Mouse (Mus musculus) neural tube, embryonic 13.5 days (tissue): ENCODE measurements around the gene Slc25a43. TPM values are rescaled to one million over a fixed set of nuclear protein-coding genes. Genes with fewer than 3 reads are reported as not detected.

Experiments
- ATAC-seq: fragments of 200-750 bp; cut with Nextera tagmentation; 2 replicates; pipeline ENCODE4 v1.8.0; 2017; ENCODE audit warnings: low read depth, mild to moderate bottlenecking, moderate TSS enrichment, moderate library complexity
- H3K27ac ChIP-seq: fragments of 300-500 bp; sonication (generic); replicated peaks from 2 replicates; pipeline ENCODE4 v1.5.1; 2015; ENCODE audit warnings: moderate library complexity, mild to moderate bottlenecking, inconsistent platforms
- H3K27me3 ChIP-seq: fragments of 300-500 bp; sonication (generic); 2 replicates; pipeline ENCODE4 v1.6.1; 2015; ENCODE audit warnings: mild to moderate bottlenecking, inconsistent platforms
- H3K36me3 ChIP-seq: fragments of 300-500 bp; sonication (generic); 2 replicates; pipeline ENCODE4 v1.6.1; 2015; ENCODE audit warnings: mild to moderate bottlenecking, inconsistent platforms
- H3K4me1 ChIP-seq: fragments of 300-500 bp; sonication (generic); replicated peaks from 2 replicates; pipeline ENCODE4 v1.6.1; 2015; ENCODE audit warnings: inconsistent platforms
- H3K4me2 ChIP-seq: fragments of 300-500 bp; sonication (generic); 2 replicates; pipeline ENCODE4 v1.6.1; 2015; ENCODE audit warnings: inconsistent platforms, mild to moderate bottlenecking, moderate library complexity
- H3K4me3 ChIP-seq: fragments of 300-500 bp; sonication (generic); 2 replicates; pipeline ENCODE4 v1.5.1; 2015; ENCODE audit warnings: mild to moderate bottlenecking, inconsistent platforms
- H3K9ac ChIP-seq: fragments of 300-500 bp; sonication (generic); 2 replicates; pipeline ENCODE4 v1.6.1; 2015; ENCODE audit warnings: moderate library complexity, mild to moderate bottlenecking, inconsistent platforms
- H3K9me3 ChIP-seq: fragments of 300-500 bp; sonication (generic); 2 replicates; pipeline ENCODE4 v1.6.1; 2016; ENCODE audit warnings: inconsistent platforms
- WGBS: fragments of 180-500 bp; shearing (Covaris S2); methylation state at CpG from one replicate; pipeline ENCODE4 v1.1.7; 2015; 5-methylcytosine and 5-hydroxymethylcytosine counted together
- polyA plus RNA-seq: library from polyadenylated mRNA; unstranded; fragments of >200 nt; fragmentation: Nextera tagmentation; extraction: Ambion mirVana; gene quantifications from 2 replicates; pipeline ENCODE4 v1.2.1, GENCODE M21; 2015

Slc25a43 gene
- polyA plus RNA-seq = 0.70 and 0.85 TPM in 2 replicates

GRCm38 (mm10) chrX:36743503-36744101 lies at the start of gene Slc25a43:
Gene Slc25a43 (plus strand): TSS chrX:36743659.
- WGBS = 20% methylated on average over 36 of the region's 36 CpGs
- Histone ChIP-seq H3K4me1 (peaks cover 8% of the 10 kb centered on the region; the same call in 1 of the 2 replicates), H3K9me3 (no peaks in the 10 kb centered on the region), H3K36me3 (no peaks in the 10 kb centered on the region), H3K27me3 (no peaks in the 10 kb centered on the region), H3K9ac (peak within 1 kb of the TSS; percentile 71), H3K4me2 (peak within 1 kb of the TSS; percentile 69), H3K27ac (no peak within 1 kb of the TSS), H3K4me3 (peak within 1 kb of the TSS; percentile 39)
- ATAC-seq = peak; percentile 61; the same call in 1 of the 2 replicates

- WGBS = 91% methylated on average over 13 of the region's 13 CpGs
- ATAC-seq = no peak
- Histone ChIP-seq H3K9ac (no peak overlapping the region), H3K9me3 (no peaks in the 10 kb centered on the region), H3K4me3 (no peak overlapping the region), H3K27ac (no peak overlapping the region), H3K4me2 (no peak overlapping the region), H3K27me3 (no peaks in the 10 kb centered on the region), H3K4me1 (peaks cover 8% of the 10 kb centered on the region; the same call in 1 of the 2 replicates), H3K36me3 (no peaks in the 10 kb centered on the region)
These were observed 3.1 kb upstream of the Slc25a43 start for GRCm38 (mm10) chrX:36740124-36740951.

- no peak for ATAC-seq
- no peaks in the 10 kb centered on the region for H3K9me3 ChIP-seq
- 38% methylated on average over 6 of the region's 6 CpGs for WGBS
- H3K27ac ChIP-seq = no peak overlapping the region
- H3K36me3 ChIP-seq = no peaks in the 10 kb centered on the region
- H3K4me2 ChIP-seq = no peak overlapping the region
- H3K4me3 ChIP-seq = no peak overlapping the region
- no peak overlapping the region for H3K9ac ChIP-seq
- peaks cover 8% of the 10 kb centered on the region; the same call in 1 of the 2 replicates for H3K4me1 ChIP-seq
- H3K27me3 ChIP-seq = no peaks in the 10 kb centered on the region
These were observed 2.2 kb upstream of the Slc25a43 start for GRCm38 (mm10) chrX:36741278-36741677.

- H3K4me2 ChIP-seq = no peak overlapping the region
- no peak for ATAC-seq
- H3K9me3 ChIP-seq = no peaks in the 10 kb centered on the region
- no peak overlapping the region for H3K27ac ChIP-seq
- H3K4me1 ChIP-seq = peaks cover 8% of the 10 kb centered on the region; the same call in 1 of the 2 replicates
- no peak overlapping the region for H3K9ac ChIP-seq
- no peaks in the 10 kb centered on the region for H3K36me3 ChIP-seq
- H3K4me3 ChIP-seq = no peak overlapping the region
- no peaks in the 10 kb centered on the region for H3K27me3 ChIP-seq
- WGBS = 96% methylated on average over 5 of the region's 5 CpGs
These were observed 715 bp upstream of the Slc25a43 start for GRCm38 (mm10) chrX:36742744-36743143.

GRCm38 (mm10) chrX:36744735-36745134 lies 1.3 kb downstream of the Slc25a43 start:
- H3K4me2 ChIP-seq = no peak overlapping the region
- no peak overlapping the region for H3K4me3 ChIP-seq
- 70% methylated on average over 7 of the region's 7 CpGs for WGBS
- H3K36me3 ChIP-seq = no peaks in the 10 kb centered on the region
- no peaks in the 10 kb centered on the region for H3K9me3 ChIP-seq
- no peaks in the 10 kb centered on the region for H3K27me3 ChIP-seq
- H3K4me1 ChIP-seq = peaks cover 8% of the 10 kb centered on the region; the same call in 1 of the 2 replicates
- H3K9ac ChIP-seq = no peak overlapping the region
- no peak for ATAC-seq
- no peak overlapping the region for H3K27ac ChIP-seq

GRCm38 (mm10) chrX:36745333-36745732 lies 1.9 kb downstream of the Slc25a43 start:
- no peak overlapping the region for H3K4me3 ChIP-seq
- ATAC-seq = no peak
- no peak overlapping the region for H3K9ac ChIP-seq
- H3K36me3 ChIP-seq = no peaks in the 10 kb centered on the region
- H3K27ac ChIP-seq = no peak overlapping the region
- WGBS = 90% methylated on average over 7 of the region's 7 CpGs
- no peak overlapping the region for H3K4me2 ChIP-seq
- H3K9me3 ChIP-seq = no peaks in the 10 kb centered on the region
- no peaks in the 10 kb centered on the region for H3K27me3 ChIP-seq
- peaks cover 8% of the 10 kb centered on the region; the same call in 1 of the 2 replicates for H3K4me1 ChIP-seq

- no peak for ATAC-seq
- no peaks in the 10 kb centered on the region for H3K27me3 ChIP-seq
- WGBS = 84% methylated on average over 8 of the region's 8 CpGs
These were observed 3.3 kb downstream of the Slc25a43 start for GRCm38 (mm10) chrX:36746789-36747188.

GRCm38 (mm10) chrX:36748573-36748972 lies 5.1 kb downstream of the Slc25a43 start:
- H3K9ac ChIP-seq = no peak overlapping the region
- H3K27ac ChIP-seq = no peak overlapping the region; the same call in 1 of the 2 replicates
- H3K4me2 ChIP-seq = no peak overlapping the region
- WGBS = 46% methylated on average over 3 of the region's 3 CpGs
- H3K27me3 ChIP-seq = no peaks in the 10 kb centered on the region
- H3K36me3 ChIP-seq = no peaks in the 10 kb centered on the region
- peaks cover 5% of the 10 kb centered on the region; the same call in 1 of the 2 replicates for H3K4me1 ChIP-seq
- no peak overlapping the region for H3K4me3 ChIP-seq
- no peaks in the 10 kb centered on the region for H3K9me3 ChIP-seq
- ATAC-seq = no peak

More at GRCm38 (mm10) chrX:36746789-36747188, 3.3 kb downstream of the Slc25a43 start:
- Histone ChIP-seq H3K4me3 (no peak overlapping the region), H3K4me2 (no peak overlapping the region), H3K9ac (no peak overlapping the region), H3K27ac (no peak overlapping the region), H3K9me3 (no peaks in the 10 kb centered on the region), H3K36me3 (no peaks in the 10 kb centered on the region), H3K4me1 (peaks cover 8% of the 10 kb centered on the region; the same call in 1 of the 2 replicates)

GRCm38 (mm10) chrX:36749281-36749785 lies 5.9 kb downstream of the Slc25a43 start:
- Histone ChIP-seq H3K27me3 (no peaks in the 10 kb centered on the region), H3K9me3 (no peaks in the 10 kb centered on the region), H3K9ac (no peak overlapping the region), H3K27ac (no peak overlapping the region), H3K36me3 (no peaks in the 10 kb centered on the region), H3K4me2 (no peak overlapping the region), H3K4me1 (no peaks in the 10 kb centered on the region), H3K4me3 (no peak overlapping the region)
- ATAC-seq = no peak
- 79% methylated on average over 6 of the region's 6 CpGs for WGBS

GRCm38 (mm10) chrX:36750591-36750990 lies 7.1 kb downstream of the Slc25a43 start:
- no peak overlapping the region for H3K4me3 ChIP-seq
- H3K4me2 ChIP-seq = no peak overlapping the region
- H3K9me3 ChIP-seq = no peaks in the 10 kb centered on the region
- ATAC-seq = no peak
- no peaks in the 10 kb centered on the region for H3K27me3 ChIP-seq
- no peaks in the 10 kb centered on the region for H3K36me3 ChIP-seq
- no peak overlapping the region for H3K27ac ChIP-seq
- H3K9ac ChIP-seq = no peak overlapping the region
- 92% methylated on average over 1 of the region's 1 CpGs for WGBS
- H3K4me1 ChIP-seq = no peaks in the 10 kb centered on the region

- 81% methylated on average over 3 of the region's 3 CpGs for WGBS
- ATAC-seq = no peak
- H3K4me3 ChIP-seq = no peak overlapping the region
These were observed 9.1 kb downstream of the Slc25a43 start for GRCm38 (mm10) chrX:36752586-36752985.

More at GRCm38 (mm10) chrX:36752586-36752985, 9.1 kb downstream of the Slc25a43 start:
- Histone ChIP-seq H3K9ac (no peak overlapping the region), H3K27me3 (no peaks in the 10 kb centered on the region), H3K27ac (no peak overlapping the region), H3K9me3 (no peaks in the 10 kb centered on the region), H3K36me3 (no peaks in the 10 kb centered on the region), H3K4me2 (no peak overlapping the region), H3K4me1 (no peaks in the 10 kb centered on the region)
